Mouse (Mus musculus) lung, adult 18-20 months (tissue): ENCODE data around the gene Heph.
"Not testable (repeated sequence)": the region's sequence is repeated elsewhere in the genome, so short reads cannot be mapped to it uniquely, and the experiment has no call there.

ENCODE experiments used
- DNase-seq, 2 experiments: peaks; one replicate each; pipeline ENCODE4 v3.0.0; 2022; ENCODE audit warnings: mixed read lengths in 2 of 2

Heph gene

DNA sequence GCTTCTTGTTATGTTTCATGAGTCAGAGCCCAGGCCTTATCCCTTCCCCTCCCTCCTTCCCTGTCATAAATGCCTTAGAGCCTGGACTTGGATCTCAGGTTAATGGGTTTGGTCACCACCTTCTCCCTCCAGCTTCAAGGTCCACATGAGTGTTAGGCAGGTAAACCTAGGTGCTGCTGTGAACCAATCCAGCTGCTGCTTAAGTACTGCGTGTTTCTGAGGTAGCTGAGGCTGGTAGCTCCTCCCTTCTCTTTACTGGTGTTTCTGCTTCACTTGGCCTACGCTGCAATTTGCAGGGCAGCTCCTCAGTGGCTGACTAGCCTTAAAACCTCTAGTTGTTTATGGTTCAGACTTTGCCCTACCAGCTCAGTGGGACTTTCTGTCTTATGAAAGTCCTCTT lies at the start of gene Heph:
Gene Heph (plus strand): TSS at position 211 of the 400 bp plus-strand sequence.
- no peak for DNase-seq

DNA sequence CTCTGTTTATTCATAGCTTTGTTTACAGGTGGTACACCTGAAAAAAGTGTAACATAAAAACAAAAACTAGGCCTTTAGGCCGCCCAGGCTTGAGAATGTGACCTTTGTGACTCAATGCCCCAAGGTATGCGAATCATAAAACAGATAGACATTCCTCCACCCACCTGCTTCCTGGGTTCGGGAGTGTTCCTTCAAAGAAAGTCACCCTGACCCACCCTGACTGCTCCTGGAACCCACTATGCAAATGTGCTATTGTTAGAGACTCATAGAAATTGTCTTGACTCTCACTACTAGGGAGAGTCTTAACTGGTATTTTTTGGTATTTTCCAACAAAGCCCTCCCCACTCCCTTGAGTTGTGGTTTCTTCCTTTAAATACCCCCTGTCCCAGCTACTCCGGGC lies 39.8 kb upstream of the Heph start:
- not testable (repeated sequence) for DNase-seq

DNA sequence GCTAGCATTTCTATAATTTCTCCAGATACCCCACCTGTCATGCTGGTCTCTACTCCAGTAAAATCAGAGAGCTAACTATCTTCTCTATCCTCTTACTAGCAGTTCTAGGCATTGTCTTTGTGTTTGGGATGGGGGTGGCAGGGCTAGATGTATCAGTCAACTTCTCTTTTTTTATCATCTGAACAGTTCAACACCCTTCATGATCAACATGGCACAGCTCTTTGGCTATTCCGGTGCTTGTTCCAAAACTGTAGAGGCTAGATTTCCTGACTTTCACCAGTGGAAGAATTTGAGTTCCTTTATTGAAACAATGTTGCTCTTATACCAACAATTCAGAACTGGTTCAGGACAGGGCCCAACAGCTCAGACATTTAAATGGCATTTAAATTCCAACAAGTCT lies 38.2 kb upstream of the Heph start:
- no peak for DNase-seq

DNA sequence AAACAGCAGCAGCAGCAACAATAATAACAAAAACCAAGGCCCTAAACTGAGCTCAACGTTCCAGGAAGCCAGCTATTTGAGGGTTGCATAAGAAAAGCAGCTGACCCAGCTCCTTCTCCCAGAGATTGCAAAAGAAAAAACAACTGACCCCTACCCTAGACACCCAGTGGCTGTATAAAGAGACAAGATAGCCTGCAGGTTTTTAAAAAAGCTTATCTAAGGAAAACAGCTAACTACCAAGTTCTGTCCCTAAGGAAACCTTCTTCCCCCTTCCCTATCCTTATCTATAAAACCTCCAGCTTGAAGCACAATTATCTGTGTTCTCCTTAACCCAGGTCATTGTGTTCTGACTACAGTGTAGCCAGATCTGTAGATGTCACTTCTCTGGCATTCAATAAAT lies 37.4 kb upstream of the Heph start:
- DNase-seq, result no peak

DNA sequence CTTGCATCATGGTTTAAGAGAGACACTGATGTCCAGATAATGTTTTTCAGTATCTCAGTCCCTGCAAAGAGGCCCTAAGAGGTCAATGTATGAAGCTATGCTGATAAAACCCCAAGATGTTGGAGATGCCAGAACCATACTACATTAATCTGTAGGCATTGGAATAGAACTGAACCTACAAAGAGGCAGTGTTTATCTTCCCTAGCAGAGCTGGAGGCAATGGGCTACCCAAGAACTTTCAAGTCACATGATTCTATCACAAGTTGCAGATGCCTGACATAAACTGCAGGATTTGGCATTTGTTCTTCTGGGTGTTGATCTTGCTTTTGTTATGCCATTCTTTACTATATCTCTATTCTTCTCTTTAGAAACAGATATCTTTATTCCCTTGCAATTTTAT lies 35.8 kb upstream of the Heph start:
- no peak for DNase-seq

DNA sequence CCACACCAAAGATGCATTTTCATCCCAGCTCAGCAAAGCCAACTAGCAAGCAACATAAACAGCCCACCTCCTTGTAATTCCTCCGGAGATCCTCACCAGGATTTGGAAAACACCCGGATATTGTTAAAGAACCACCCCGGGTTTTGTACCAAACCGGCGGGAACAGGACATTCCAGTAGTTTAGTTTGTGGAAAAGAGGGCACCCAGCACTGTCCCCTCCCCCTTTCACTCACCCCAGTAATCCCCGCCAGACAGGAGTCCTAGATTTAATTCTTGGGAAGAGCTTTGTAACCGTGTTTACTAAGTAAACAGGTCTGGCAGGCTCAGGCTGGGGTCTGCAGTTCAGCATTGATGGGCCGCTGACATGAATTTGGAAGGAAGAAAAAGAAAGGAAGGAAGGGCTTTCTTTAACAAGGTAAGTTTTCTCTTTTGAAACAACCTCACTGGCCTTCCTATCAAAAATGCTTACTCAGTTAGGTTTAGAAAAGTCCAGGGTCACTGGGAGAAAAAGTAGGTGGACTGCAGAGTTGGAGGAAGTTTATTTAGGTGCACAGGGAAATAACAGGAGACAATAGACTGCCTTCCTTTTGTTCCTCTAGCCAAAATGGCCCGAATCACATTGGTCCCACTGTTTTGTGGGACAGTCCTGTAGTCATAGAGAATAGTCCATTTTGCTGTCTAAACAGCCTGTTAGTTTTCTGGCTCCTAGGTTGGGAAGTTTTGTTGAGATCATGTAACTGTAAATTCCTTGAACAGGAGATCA lies 1.2 kb downstream of the Heph start, which contains the start of gene Hsf3:
Gene Hsf3 (minus strand): TSS at position 94 of the 763 bp plus-strand sequence.
- peak; percentile 2 to 4 for DNase-seq

DNA sequence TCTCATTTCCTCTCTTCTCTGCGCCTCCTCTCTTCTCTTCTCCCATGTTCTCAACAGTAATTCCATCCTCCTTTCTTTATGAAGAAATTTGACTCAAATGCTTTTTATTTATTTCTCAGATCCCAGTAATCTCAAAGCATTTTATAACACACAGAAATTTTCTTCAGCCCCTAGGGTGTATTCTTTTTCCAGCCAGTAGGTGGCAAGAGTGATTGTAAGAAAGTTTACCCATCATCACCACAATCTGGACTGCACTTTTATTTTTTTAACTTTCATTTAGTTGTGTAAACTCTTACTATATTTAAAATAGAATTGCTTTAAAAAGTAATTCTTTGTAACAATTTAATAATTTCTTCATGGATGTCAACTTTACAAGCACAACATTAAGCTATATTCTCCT lies 46.4 kb downstream of the Heph start:
- DNase-seq, result no peak
